Mouse (Mus musculus): ENCODE results near the gene Wbp2. TPM values are rescaled to one million over a fixed set of nuclear protein-coding genes. Genes with fewer than 3 reads are reported as not detected.
A peak's percentile ranks its signal among the peaks of the same experiment; 100 is the strongest.

Gene Wbp2
- polyA plus RNA-seq, 1 experiment from 2014 or later = 132 TPM

DNA sequence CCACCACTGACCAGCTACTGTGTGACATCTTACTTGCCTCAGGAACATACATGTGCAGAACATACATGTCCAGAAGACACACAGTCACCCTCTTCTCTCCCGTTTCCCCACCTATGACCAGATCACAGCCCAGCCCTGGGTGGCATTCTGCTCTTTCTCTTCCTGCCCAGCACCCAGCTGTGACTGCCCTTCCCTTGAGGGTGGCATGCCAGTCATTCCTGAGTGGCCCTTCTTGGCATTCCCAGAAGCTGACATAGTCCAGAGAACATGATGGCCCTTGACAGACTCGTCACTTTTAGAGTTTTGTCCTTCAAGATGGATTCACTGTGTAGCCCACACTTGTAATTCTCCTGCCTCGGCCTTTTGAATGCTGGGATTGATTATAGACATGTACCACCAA, 14.2 kb downstream of the Wbp2 start:
- Histone ChIP-seq H3K36me3 (no peaks in the 10 kb centered on the region), H3K27ac (no peak overlapping the region), H3K9ac (replicated peaks) (no peak overlapping the region), H3K27me3 (no peaks in the 10 kb centered on the region), H3K4me2 (replicated peaks) (no peak overlapping the region), H3K4me3 (replicated peaks) (no peak overlapping the region), H3K9me3 (no peaks in the 10 kb centered on the region), H3K4me1 (replicated peaks) (no peaks in the 10 kb centered on the region)
- no peak for ATAC-seq
- WGBS = 89% methylated on average over 3 of the region's 3 CpGs

DNA sequence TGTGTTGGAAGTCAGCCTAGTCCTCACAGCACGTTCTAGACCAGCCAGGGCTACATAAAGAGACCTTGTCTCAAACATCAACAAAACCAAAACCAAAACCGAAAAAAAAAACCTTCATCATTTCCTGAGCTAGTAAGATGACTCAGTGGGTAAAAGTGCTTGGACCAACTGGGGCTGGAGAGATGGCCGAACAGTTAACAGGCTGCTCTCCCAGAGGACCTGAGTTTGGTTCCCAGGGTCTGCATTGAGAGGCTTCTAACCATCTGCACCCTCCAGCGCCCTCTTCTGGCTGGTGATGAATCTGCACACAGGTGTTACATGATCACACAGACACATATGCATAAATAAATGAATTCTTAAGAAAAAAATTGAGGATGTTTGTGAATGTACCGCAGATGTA, 15.3 kb downstream of the Wbp2 start:
- Histone ChIP-seq H3K9me3 (no peaks in the 10 kb centered on the region), H3K4me1 (replicated peaks) (no peaks in the 10 kb centered on the region), H3K27ac (no peak overlapping the region), H3K9ac (replicated peaks) (no peak overlapping the region), H3K36me3 (no peaks in the 10 kb centered on the region), H3K4me3 (replicated peaks) (no peak overlapping the region), H3K4me2 (replicated peaks) (no peak overlapping the region), H3K27me3 (no peaks in the 10 kb centered on the region)
- no peak for ATAC-seq
- 69% methylated on average over 5 of the region's 5 CpGs for WGBS

DNA sequence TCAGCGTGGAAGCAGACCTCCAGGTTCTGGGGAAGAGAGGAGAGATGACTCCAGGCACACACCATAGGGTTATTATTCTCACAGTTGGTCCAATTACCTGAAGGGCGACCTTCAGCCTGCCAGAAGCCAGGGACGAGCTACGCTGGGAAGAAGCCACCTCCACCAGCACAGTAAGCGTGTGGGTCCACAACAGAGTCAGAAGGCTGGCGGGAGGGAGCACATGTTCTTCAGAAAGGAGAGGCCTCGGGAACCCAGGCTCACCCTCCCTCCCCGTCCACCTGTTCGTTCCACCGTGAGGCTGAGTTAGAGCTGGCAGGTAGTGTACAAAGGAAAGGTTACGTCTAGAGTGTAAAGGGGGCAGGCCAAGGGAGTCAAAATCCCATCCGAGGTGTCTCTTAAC, 21.4 kb downstream of the Wbp2 start:
- no peak overlapping the region for H3K4me2 ChIP-seq (replicated peaks)
- 93% methylated on average over 12 of the region's 12 CpGs for WGBS
- H3K36me3 ChIP-seq = peaks cover 20% of the 10 kb centered on the region
- H3K9ac ChIP-seq (replicated peaks) = no peak overlapping the region
- no peak overlapping the region for H3K27ac ChIP-seq
- no peaks in the 10 kb centered on the region for H3K27me3 ChIP-seq
- H3K9me3 ChIP-seq = no peaks in the 10 kb centered on the region
- no peaks in the 10 kb centered on the region for H3K4me1 ChIP-seq (replicated peaks)
- no peak overlapping the region for H3K4me3 ChIP-seq (replicated peaks)
- ATAC-seq = no peak

DNA sequence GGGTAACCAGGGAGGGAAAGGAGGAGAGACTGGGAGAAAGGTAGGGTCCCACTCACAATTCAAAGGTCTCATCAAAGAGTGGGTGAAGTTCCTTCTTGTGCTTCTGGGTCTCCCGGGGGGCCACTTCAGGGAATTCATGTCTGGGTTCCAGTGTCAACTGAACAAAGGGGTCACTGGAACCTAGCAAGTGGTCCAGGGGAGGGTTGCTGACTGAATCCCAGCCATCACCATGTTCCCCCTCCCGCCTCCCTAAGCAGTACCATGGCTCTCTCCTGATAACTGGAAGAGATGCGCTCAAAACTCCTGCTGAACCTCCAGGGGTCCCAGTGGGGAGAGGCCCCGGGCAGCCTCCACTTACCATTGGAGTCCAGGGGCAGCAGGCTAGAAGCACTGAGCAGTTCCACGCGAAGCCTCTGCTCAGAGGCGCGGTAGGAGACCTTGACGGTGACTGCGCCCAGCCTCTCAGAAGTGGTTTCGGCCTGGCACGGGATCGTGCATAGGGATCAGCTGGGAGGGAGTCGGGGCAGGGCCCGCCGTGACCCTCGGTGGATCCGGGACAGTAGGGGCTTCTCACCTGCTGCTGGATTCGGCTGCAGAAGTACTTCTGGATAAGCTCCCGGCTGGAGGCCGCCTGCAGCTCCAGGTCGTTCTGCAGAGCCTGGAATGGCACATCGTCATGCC, 22.5 kb downstream of the Wbp2 start:
- Histone ChIP-seq H3K4me2 (replicated peaks) (no peak overlapping the region), H3K9me3 (no peaks in the 10 kb centered on the region), H3K9ac (replicated peaks) (no peak overlapping the region), H3K27me3 (no peaks in the 10 kb centered on the region), H3K27ac (no peak overlapping the region), H3K4me3 (replicated peaks) (no peak overlapping the region), H3K36me3 (peaks cover 30% of the 10 kb centered on the region), H3K4me1 (replicated peaks) (no peaks in the 10 kb centered on the region)
- 65% methylated on average over 23 of the region's 23 CpGs for WGBS
- no peak for ATAC-seq

DNA sequence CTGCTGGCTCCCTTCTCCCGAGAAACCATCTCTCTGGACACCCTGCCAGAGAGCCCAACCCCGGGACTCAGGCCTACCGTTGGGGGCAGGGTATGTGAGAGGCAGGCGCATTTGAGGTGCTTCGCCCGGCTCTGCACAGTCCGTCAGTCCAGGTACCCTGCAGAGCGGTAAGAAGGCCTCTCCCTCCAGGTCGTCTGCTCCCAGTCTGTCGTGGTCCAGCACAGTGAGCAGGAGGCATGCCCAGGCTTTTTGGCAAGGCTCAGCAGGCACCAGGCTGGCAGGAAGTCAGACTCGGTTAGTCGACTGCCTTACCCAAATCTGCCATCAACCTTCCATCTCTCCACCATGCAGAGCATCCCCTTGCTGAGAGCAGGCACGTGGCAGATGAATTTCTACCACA, 23.2 kb downstream of the Wbp2 start:
- Histone ChIP-seq H3K4me1 (replicated peaks) (no peaks in the 10 kb centered on the region), H3K27ac (no peak overlapping the region), H3K36me3 (peaks cover 38% of the 10 kb centered on the region), H3K4me3 (replicated peaks) (no peak overlapping the region), H3K9ac (replicated peaks) (no peak overlapping the region), H3K27me3 (no peaks in the 10 kb centered on the region), H3K4me2 (replicated peaks) (no peak overlapping the region), H3K9me3 (no peaks in the 10 kb centered on the region)
- 0 out of 2 replicates have a peak, but pooled peaks have one; percentile 28 for ATAC-seq
- WGBS = 65% methylated on average over 13 of the region's 13 CpGs

DNA sequence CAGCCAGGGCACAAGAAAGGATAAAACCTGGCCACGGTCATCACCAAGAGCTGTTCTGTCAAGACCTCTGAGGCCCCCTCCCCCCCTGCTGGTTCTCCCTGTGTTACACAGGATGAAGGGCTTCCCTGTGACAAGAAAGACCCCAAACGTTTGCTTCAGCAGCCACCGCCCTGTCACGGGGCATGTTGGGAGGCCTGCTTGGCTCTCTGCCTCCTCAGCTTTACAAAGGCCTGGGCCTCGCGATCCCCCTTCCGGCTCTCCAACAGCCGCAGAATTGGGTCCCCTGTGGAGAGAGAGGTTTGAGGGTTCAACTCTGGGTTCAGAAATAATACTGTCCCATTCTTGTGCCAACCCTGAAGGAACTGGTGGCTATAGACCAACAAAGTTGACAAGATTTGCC, 24.3 kb downstream of the Wbp2 start:
- Histone ChIP-seq H3K9ac (replicated peaks) (no peak overlapping the region), H3K27me3 (no peaks in the 10 kb centered on the region), H3K27ac (0 out of 2 replicates have a peak overlapping the region, but pooled peaks have one; percentile 28), H3K36me3 (peaks cover 48% of the 10 kb centered on the region), H3K4me1 (replicated peaks) (no peaks in the 10 kb centered on the region), H3K9me3 (no peaks in the 10 kb centered on the region), H3K4me2 (replicated peaks) (no peak overlapping the region), H3K4me3 (replicated peaks) (no peak overlapping the region)
- 47% methylated on average over 8 of the region's 8 CpGs for WGBS
- ATAC-seq = no peak

DNA sequence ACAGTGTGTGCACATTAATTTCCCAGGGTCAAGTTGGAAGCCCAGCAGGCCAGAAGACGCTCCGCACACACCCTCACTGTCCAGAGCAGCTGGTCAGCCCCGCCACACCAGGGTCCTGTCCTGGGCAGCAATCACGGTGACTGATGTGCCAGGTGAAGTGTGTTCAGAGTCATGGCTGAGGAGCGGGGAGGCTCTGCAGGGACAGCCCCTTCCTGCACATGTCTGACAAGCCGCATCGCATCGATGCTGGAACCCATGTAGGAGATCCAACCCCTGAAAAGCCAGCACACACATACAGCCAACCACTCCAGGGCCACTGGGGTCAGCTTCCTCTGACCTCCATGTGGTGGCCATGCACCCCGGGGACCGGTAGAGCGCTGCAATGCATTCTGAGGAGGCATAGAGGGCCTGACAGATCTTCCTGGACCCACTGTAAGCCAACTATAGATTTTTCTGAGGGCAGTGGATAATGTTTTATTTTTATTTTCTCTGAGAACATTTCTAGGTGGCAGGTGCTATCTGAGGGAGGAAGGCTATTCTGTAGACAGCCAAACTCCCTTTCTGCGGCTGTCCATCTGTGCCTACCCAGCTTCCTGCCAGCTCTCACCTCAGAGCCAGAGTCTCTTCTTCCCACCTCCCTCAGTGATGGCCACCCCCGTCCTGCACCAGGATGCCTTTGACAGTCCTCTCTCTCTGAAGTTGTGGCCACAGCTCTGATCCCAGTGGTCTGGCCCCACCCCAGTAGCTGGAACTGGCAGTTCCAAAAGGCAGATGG, 25.0 kb downstream of the Wbp2 start:
- H3K9ac ChIP-seq (replicated peaks) = no peak overlapping the region
- H3K27me3 ChIP-seq = no peaks in the 10 kb centered on the region
- H3K4me1 ChIP-seq (replicated peaks) = no peaks in the 10 kb centered on the region
- WGBS = 94% methylated on average over 13 of the region's 13 CpGs
- H3K4me3 ChIP-seq (replicated peaks) = no peak overlapping the region
- H3K36me3 ChIP-seq = peaks cover 55% of the 10 kb centered on the region
- H3K4me2 ChIP-seq (replicated peaks) = no peak overlapping the region
- 0 out of 2 replicates have a peak overlapping the region, but pooled peaks have one; percentile 28 for H3K27ac ChIP-seq
- no peak for ATAC-seq
- no peaks in the 10 kb centered on the region for H3K9me3 ChIP-seq

DNA sequence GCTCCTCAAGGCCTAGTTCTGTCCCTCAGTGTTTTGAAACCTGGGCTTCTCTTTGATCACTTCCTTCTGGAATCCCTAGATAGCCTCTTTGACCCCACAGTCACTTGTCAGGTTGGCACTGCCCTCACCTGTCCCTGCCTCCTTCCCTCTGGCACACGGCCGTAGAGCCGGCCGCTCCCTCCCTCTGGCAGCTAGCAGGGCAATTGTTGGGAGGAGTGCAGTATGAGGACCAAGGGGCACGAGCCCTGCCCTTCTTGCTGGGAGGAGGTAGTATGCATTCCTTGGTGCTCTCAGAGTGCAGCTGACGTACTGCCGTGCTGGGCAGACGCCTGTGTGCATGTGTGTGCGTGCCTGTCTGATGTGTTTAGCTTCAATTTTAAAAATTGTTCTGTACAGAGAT, 26.2 kb downstream of the Wbp2 start:
- no peaks in the 10 kb centered on the region for H3K9me3 ChIP-seq
- H3K27me3 ChIP-seq = no peaks in the 10 kb centered on the region
- H3K4me3 ChIP-seq (replicated peaks) = no peak overlapping the region
- H3K27ac ChIP-seq = no peak overlapping the region
- peaks cover 68% of the 10 kb centered on the region for H3K36me3 ChIP-seq
- ATAC-seq = no peak
- 86% methylated on average over 9 of the region's 9 CpGs for WGBS
- H3K9ac ChIP-seq (replicated peaks) = no peak overlapping the region
- H3K4me1 ChIP-seq (replicated peaks) = no peaks in the 10 kb centered on the region
- H3K4me2 ChIP-seq (replicated peaks) = no peak overlapping the region

DNA sequence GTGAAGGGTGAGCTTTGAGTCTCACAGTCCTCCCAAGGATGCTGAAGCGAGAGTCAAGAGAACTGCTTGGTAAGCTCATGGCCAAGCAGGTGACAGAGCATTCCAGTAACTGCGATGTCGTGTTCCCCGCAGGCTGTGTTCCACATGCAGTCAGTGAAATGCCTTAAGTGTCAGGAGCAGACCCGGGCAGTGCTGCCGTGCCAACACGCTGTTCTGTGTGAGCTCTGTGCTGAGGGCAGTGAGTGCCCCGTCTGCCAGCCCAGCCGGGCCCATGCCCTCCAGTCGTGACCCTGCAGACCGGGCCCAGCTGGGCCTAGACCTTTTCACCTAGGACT, 27.1 kb downstream of the Wbp2 start:
- WGBS = 95% methylated on average over 11 of the region's 11 CpGs

DNA sequence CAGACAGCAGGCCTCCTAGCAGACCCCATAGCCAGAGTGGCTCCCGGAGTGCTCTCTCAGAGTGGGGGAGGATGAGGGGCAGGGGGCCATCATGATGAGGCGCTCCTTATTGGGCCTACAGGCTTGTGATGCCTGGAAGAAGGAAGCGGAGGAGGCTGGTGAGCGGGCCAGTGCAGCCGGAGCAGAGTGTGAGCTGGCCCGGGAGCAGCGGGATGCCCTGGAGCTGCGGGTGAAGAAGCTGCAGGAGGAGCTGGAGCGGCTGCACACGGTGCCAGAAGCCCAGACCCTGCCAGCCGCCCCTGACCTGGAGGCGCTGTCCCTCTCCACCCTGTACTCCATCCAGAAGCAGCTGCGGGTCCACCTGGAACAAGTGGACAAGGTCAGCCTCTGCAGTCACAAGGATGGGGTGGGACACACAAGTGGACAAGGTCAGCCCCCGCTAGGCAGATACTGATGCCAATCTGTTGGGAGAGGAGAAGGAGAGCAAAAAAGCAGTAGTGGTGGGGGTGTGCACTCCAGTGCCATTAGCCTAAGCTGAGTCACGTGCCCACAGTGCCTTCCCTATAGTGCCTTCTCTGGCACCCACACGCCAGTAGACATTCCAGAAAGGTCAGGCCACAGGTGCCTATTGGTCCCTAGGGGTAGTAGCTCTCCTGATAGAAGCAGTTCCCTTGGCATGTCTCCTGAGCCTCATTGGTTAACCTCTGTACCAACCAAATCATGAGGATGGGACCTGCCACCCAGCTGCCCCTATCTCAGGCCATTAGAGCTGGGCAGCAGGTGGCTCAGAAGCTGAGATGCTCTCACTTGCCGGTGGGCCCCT, 27.7 kb downstream of the Wbp2 start:
- 94% methylated on average over 17 of the region's 17 CpGs for WGBS
- H3K4me3 ChIP-seq (replicated peaks) = no peak overlapping the region
- H3K9ac ChIP-seq (replicated peaks) = no peak overlapping the region
- no peaks in the 10 kb centered on the region for H3K4me1 ChIP-seq (replicated peaks)
- no peak overlapping the region for H3K4me2 ChIP-seq (replicated peaks)
- peaks cover 83% of the 10 kb centered on the region for H3K36me3 ChIP-seq
- H3K27me3 ChIP-seq = no peaks in the 10 kb centered on the region
- no peak for ATAC-seq
- H3K27ac ChIP-seq = no peak overlapping the region
- H3K9me3 ChIP-seq = no peaks in the 10 kb centered on the region

More for the DNA sequence above, 27.1 kb downstream of the Wbp2 start:
- Histone ChIP-seq H3K4me2 (replicated peaks) (no peak overlapping the region), H3K9ac (replicated peaks) (no peak overlapping the region), H3K4me1 (replicated peaks) (no peaks in the 10 kb centered on the region), H3K9me3 (no peaks in the 10 kb centered on the region), H3K27ac (no peak overlapping the region), H3K36me3 (peaks cover 77% of the 10 kb centered on the region), H3K27me3 (no peaks in the 10 kb centered on the region), H3K4me3 (replicated peaks) (no peak overlapping the region)
- ATAC-seq = no peak

DNA sequence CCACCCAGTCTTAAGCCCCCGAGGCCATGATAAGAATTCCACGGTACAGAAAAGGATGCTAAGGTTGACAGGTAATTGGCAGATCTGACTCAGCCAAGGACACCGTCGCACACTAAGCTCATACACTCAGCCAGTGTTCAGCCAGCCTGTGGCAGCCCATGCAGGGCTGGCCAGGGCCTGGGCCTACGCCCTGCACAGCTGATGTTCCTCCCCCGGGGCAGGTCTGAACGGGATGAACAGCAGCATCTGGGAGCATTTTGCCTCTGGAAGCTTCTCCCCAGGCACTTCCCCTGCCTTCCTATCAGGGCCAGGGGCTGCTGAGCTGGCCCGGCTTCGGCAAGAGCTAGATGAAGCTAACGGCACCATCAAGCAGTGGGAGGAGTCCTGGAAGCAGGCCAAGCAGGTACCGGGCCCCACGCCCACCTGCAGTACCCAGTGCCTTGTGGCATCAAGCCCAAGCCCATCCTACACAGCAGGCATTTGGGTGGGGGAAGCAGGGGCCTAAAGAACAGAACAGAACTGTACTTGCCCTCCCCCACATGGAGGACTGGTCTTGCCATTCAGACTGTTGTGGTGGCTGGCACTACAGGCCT, 28.7 kb downstream of the Wbp2 start:
- 84% methylated on average over 12 of the region's 12 CpGs for whole genome bisulfite sequencing
- no peak overlapping the region for H3K9ac ChIP-seq (replicated peaks)
- H3K36me3 ChIP-seq = peaks cover 92% of the 10 kb centered on the region
- H3K9me3 ChIP-seq = no peaks in the 10 kb centered on the region
- H3K27ac ChIP-seq = no peak overlapping the region
- H3K27me3 ChIP-seq = no peaks in the 10 kb centered on the region
- H3K4me1 ChIP-seq (replicated peaks) = no peaks in the 10 kb centered on the region
- no peak for ATAC-seq
- H3K4me2 ChIP-seq (replicated peaks) = no peak overlapping the region
- no peak overlapping the region for H3K4me3 ChIP-seq (replicated peaks)

All from midbrain, embryonic 13.5 days (tissue).